Mouse (Mus musculus): Measurements from ENCODE around the gene Rrp1.

Rrp1 gene

GRCm38 (mm10) chr10:78412319-78413151, at the start of gene Rrp1:
TSS of gene Rrp1 (minus strand) at chr10:78413043.
- peak; percentile 89 to 92 for DNase-seq (ENCODE audit: low spot score in 2 of 2)

GRCm38 (mm10) chr10:78461767-78462166, 48.9 kb upstream of the Rrp1 start:
- DNase-seq (ENCODE audit: low spot score in 2 of 2) = no peak

- no peak for DNase-seq (ENCODE audit: low spot score in 2 of 2)
Measured at GRCm38 (mm10) chr10:78460463-78460862, 47.6 kb upstream of the Rrp1 start.

- DNase-seq (ENCODE audit: low spot score in 2 of 2) = peak; percentile 57 to 60
Measured at GRCm38 (mm10) chr10:78458348-78459111, 45.7 kb upstream of the Rrp1 start.

- peak; percentile 70 to 73 for DNase-seq (ENCODE audit: low spot score in 2 of 2)
Measured at GRCm38 (mm10) chr10:78457495-78458347, 44.9 kb upstream of the Rrp1 start.

GRCm38 (mm10) chr10:78456696-78457095, 43.9 kb upstream of the Rrp1 start:
- DNase-seq (ENCODE audit: low spot score in 2 of 2) = no peak

GRCm38 (mm10) chr10:78452641-78453040, 39.8 kb upstream of the Rrp1 start:
- no peak for DNase-seq (ENCODE audit: low spot score in 2 of 2)

GRCm38 (mm10) chr10:78450761-78451160, 37.9 kb upstream of the Rrp1 start:
- no peak for DNase-seq (ENCODE audit: low spot score in 2 of 2)

GRCm38 (mm10) chr10:78447396-78447795, 34.6 kb upstream of the Rrp1 start:
- DNase-seq (ENCODE audit: low spot score in 2 of 2) = no peak

- no peak for DNase-seq (ENCODE audit: low spot score in 2 of 2)
Measured at GRCm38 (mm10) chr10:78446195-78446594, 33.4 kb upstream of the Rrp1 start.

- no peak for DNase-seq (ENCODE audit: low spot score in 2 of 2)
Measured at GRCm38 (mm10) chr10:78442292-78442691, 29.4 kb upstream of the Rrp1 start.

GRCm38 (mm10) chr10:78441606-78442005, 28.8 kb upstream of the Rrp1 start:
- no peak for DNase-seq (ENCODE audit: low spot score in 2 of 2)

GRCm38 (mm10) chr10:78440812-78441211, 28.0 kb upstream of the Rrp1 start:
- DNase-seq (ENCODE audit: low spot score in 2 of 2) = no peak

GRCm38 (mm10) chr10:78439990-78440389, 27.1 kb upstream of the Rrp1 start:
- peak in 1 of 2 experiments; percentile 58 for DNase-seq (ENCODE audit: low spot score in 2 of 2)

GRCm38 (mm10) chr10:78439550-78439949, 26.7 kb upstream of the Rrp1 start:
- DNase-seq (ENCODE audit: low spot score in 2 of 2) = no peak

- peak in 1 of 2 experiments; percentile 47 for DNase-seq (ENCODE audit: low spot score in 2 of 2)
Measured at GRCm38 (mm10) chr10:78438094-78438493, 25.3 kb upstream of the Rrp1 start.

- no peak for DNase-seq (ENCODE audit: low spot score in 2 of 2)
Measured at GRCm38 (mm10) chr10:78432853-78433252, 20.0 kb upstream of the Rrp1 start.

- DNase-seq (ENCODE audit: low spot score in 2 of 2) = no peak
Measured at GRCm38 (mm10) chr10:78429776-78430175, 16.9 kb upstream of the Rrp1 start.

GRCm38 (mm10) chr10:78429180-78429579, 16.3 kb upstream of the Rrp1 start:
- no peak for DNase-seq (ENCODE audit: low spot score in 2 of 2)

GRCm38 (mm10) chr10:78428070-78428469, 15.2 kb upstream of the Rrp1 start:
- DNase-seq (ENCODE audit: low spot score in 2 of 2) = no peak

GRCm38 (mm10) chr10:78426117-78426735, 13.4 kb upstream of the Rrp1 start:
- DNase-seq (ENCODE audit: low spot score in 2 of 2) = peak; percentile 19 to 35
